Mouse (Mus musculus) liver, postnatal 0 days (tissue): ENCODE data around the gene Lmo1. TPM values are rescaled to one million over a fixed set of nuclear protein-coding genes. Genes with fewer than 3 reads are reported as not detected.

Experiments used
- ATAC-seq: fragments of 200-750 bp; cut with Nextera tagmentation; 2 replicates; pipeline ENCODE4 v1.8.0; 2017; ENCODE audit warnings: mild to moderate bottlenecking, moderate library complexity
- DNase-seq: peaks from one replicate; pipeline ENCODE4 v3.0.0-alpha.2; 2016
- H3K27ac ChIP-seq: fragments of 300-500 bp; sonication (generic); 2 replicates; pipeline ENCODE4 v1.5.1; 2014; ENCODE audit warnings: antibody characterized with exemption, moderate library complexity, mild to moderate bottlenecking, low read depth
- H3K27me3 ChIP-seq: fragments of 300-500 bp; sonication (generic); 2 replicates; pipeline ENCODE4 v1.6.1; 2014; ENCODE audit warnings: low read length, control low read depth, mixed read lengths; ENCODE audit not compliant: insufficient read depth
- H3K36me3 ChIP-seq: fragments of 300-500 bp; sonication (generic); replicated peaks from 2 replicates; pipeline ENCODE4 v1.6.1; 2014; ENCODE audit warnings: mild to moderate bottlenecking, control low read depth, low read length, moderate library complexity, mixed read lengths; ENCODE audit not compliant: insufficient read depth
- H3K4me1 ChIP-seq: fragments of 300-500 bp; sonication (generic); 2 replicates; pipeline ENCODE4 v1.6.1; 2014; ENCODE audit warnings: antibody characterized with exemption, mild to moderate bottlenecking, control low read depth; ENCODE audit not compliant: insufficient read depth
- H3K4me2 ChIP-seq: fragments of 300-500 bp; sonication (generic); 2 replicates; pipeline ENCODE4 v1.6.1; 2014; ENCODE audit warnings: low read depth, mild to moderate bottlenecking, low read length, moderate library complexity, mixed read lengths
- H3K4me3 ChIP-seq: fragments of 300-500 bp; sonication (generic); 2 replicates; pipeline ENCODE4 v1.5.1; 2014; ENCODE audit warnings: low read depth, low read length
- H3K9ac ChIP-seq: fragments of 300-500 bp; sonication (generic); replicated peaks from 2 replicates; pipeline ENCODE4 v1.6.1; 2014; ENCODE audit warnings: mild to moderate bottlenecking, moderate library complexity
- H3K9me3 ChIP-seq: fragments of 300-500 bp; sonication (generic); 2 replicates; pipeline ENCODE4 v1.6.1; 2016; ENCODE audit warnings: mild to moderate bottlenecking, control low read depth, low read length, mixed read lengths
- CTCF ChIP-seq: sonication (generic); IDR thresholded peaks from 2 replicates; pipeline ENCODE4 v1.5.1; 2016; ENCODE audit warnings: antibody characterized with exemption, low read depth
- EP300 ChIP-seq: IDR thresholded peaks from 2 replicates; pipeline ENCODE4 v1.6.1; 2016; ENCODE audit warnings: antibody characterized with exemption, low read depth, mild to moderate bottlenecking
- WGBS: fragments of 180-500 bp; shearing (Covaris S2); extraction: QIAGEN DNeasy Blood & Tissue Kit; methylation state at CpG from one replicate; pipeline ENCODE4 v1.1.7; 2014; ENCODE audit not compliant: insufficient replicate concordance; 5-methylcytosine and 5-hydroxymethylcytosine counted together
- polyA plus RNA-seq: library from polyadenylated mRNA; unstranded; fragments of >200 nt; fragmentation: Nextera tagmentation; extraction: Ambion mirVana; gene quantifications from 2 replicates; pipeline ENCODE4 v1.2.1, GENCODE M21; 2015

Lmo1 gene
- polyA plus RNA-seq, 1 experiment from 2014 or later: 1.8 TPM

DNA sequence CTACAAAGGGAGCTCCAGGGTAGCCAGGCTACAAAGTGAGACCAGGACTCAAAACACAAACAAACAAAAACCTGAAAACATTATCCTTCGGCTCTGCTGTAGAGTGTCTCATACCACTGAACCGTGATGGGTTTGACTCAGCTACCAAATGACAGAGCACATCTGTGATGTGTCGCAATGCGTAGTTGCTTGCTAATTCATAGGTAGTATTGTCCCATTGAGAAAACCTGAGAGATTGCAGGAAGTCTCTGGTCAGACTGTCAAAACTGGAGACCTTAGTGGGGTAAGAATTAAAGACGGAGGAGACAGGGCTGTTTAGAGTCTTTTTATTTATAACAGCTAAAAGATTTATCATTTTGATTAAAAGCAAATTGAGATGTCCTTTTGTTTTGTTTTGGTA is 10.6 kb upstream of the Lmo1 start:
- Histone ChIP-seq H3K36me3 (no peaks in the 10 kb centered on the region), H3K4me3 (no peak overlapping the region), H3K9ac (no peak overlapping the region), H3K4me2 (no peak overlapping the region), H3K27ac (no peak overlapping the region), H3K9me3 (no peaks in the 10 kb centered on the region), H3K4me1 (no peaks in the 10 kb centered on the region), H3K27me3 (no peaks in the 10 kb centered on the region)
- ATAC-seq (no peak), DNase-seq (no peak)
- no peak for TF ChIP-seq EP300
- TF ChIP-seq CTCF: no peak
- 63% methylated on average over 5 of the region's 5 CpGs for WGBS

DNA sequence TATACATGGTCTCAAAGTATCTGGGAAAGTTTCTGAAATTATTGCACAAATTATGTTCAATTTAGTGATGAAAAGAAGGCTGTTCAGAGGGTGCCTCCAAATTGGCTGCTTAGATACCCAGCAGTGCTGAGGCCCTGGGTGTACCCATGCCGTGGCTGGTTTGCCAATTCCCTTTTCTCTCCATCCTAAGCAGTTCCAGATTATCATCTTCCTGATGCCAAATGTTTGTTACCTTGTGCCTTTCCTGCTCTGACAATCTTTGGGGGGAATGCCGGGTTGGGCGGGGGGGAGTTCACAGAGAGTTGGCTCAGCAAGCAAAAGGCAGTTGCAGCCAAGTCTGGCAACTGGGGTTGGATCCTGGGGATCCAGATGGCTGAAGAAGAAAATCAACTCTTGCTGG is 1.7 kb upstream of the Lmo1 start:
- whole genome bisulfite sequencing: 70% methylated on average over 3 of the region's 3 CpGs
- H3K36me3 ChIP-seq: no peaks in the 10 kb centered on the region
- no peak overlapping the region for H3K9ac ChIP-seq
- ATAC-seq: no peak
- H3K27me3 ChIP-seq: peaks cover 35% of the 10 kb centered on the region
- no peak for TF ChIP-seq EP300
- TF ChIP-seq CTCF: no peak
- H3K9me3 ChIP-seq: no peaks in the 10 kb centered on the region
- H3K4me2 ChIP-seq: no peak overlapping the region
- H3K4me3 ChIP-seq: no peak overlapping the region
- no peak for DNase-seq
- no peak overlapping the region for H3K27ac ChIP-seq
- no peaks in the 10 kb centered on the region for H3K4me1 ChIP-seq

DNA sequence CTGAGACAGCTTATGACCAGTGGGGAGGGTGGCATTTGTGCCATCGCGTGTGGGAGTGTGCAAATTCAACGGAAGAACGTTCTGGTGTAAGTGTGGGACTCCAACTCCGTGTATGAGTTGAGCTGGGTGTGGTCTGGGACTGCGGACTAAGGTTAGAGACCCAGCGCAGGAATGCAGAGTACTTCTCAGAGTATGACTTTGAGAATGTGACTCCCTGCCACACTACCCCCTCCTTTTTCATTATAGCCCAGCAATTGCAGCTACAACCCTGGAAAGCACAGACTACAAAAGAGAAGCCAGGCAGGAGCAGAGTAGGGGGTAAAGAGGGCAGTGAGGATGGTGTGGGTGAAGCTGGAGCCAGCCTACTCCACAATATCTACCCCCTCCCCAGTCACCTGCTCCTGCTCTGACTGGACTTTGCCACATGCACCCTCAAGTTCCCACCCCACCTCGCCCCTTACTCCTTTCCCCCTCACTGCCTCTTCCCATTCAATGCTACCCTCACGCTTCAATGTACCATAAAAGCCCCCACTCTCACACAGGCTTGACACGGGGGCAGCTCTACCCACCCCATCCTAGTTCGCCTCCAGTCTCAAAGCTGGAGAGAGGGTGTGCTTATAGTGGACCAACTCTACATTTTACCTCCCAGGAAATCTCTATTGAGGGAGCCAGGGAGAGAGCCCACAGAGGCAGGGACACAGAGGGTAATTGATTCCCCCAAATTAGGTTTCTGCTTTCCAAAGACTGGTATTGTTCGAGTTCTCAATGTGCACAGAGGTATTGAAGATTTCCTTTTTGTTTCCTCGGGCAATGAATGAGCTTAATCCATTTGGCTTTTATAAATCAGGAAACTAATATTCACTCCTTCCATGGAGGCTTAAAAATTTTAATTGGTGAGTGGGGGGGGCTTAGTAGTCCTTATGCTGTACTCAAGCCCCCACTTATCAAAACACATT is 941 bp upstream of the Lmo1 start:
- H3K27me3 ChIP-seq: peaks cover 40% of the 10 kb centered on the region
- 0 out of 2 replicates have a peak overlapping the region, but pooled peaks have one; percentile 40 for H3K4me3 ChIP-seq
- H3K9me3 ChIP-seq: no peaks in the 10 kb centered on the region
- H3K4me1 ChIP-seq: no peaks in the 10 kb centered on the region
- H3K27ac ChIP-seq: no peak overlapping the region
- no peaks in the 10 kb centered on the region for H3K36me3 ChIP-seq
- H3K9ac ChIP-seq: no peak overlapping the region
- H3K4me2 ChIP-seq: peak overlapping the region; percentile 74; the same call in 1 of the 2 replicates
- ATAC-seq (no peak), DNase-seq (no peak)
- 31% methylated on average over 13 of the region's 13 CpGs for WGBS
- TF ChIP-seq CTCF: no peak
- no peak for TF ChIP-seq EP300

- DNase-seq (peak; percentile 39), ATAC-seq (no peak)
- Histone ChIP-seq H3K4me2 (peak overlapping the region; percentile 74), H3K9me3 (no peaks in the 10 kb centered on the region), H3K27ac (no peak overlapping the region), H3K4me3 (peak overlapping the region; percentile 40), H3K27me3 (peaks cover 52% of the 10 kb centered on the region), H3K36me3 (no peaks in the 10 kb centered on the region), H3K9ac (no peak overlapping the region), H3K4me1 (no peaks in the 10 kb centered on the region)
- WGBS: 4% methylated on average over 31 of the region's 31 CpGs
- TF ChIP-seq CTCF: no peak
- TF ChIP-seq EP300: no peak
These were observed 564 bp downstream of the Lmo1 start for GRCm38 (mm10) chr7:109174337-109174948.

DNA sequence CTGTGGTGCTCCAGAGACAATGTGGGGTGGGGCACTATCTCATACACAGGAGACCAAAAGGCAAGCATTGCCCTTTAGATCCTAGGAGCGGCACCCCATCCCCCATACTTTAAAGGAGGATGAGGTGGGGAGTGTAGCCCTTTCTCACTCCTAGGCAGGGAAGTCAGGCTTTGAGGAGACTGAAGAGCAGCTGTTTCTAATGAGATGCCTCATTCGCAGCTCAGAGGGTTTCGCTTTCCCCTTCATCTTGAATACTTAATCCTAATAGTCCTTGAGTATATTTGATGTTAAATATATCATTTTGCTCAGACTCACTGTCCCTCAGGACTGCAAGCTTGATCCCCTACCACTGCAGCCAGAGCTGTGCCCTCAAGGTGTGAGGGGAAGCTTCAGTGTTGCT is 3.1 kb downstream of the Lmo1 start:
- WGBS: 69% methylated on average over 3 of the region's 3 CpGs
- Histone ChIP-seq H3K27ac (no peak overlapping the region), H3K36me3 (no peaks in the 10 kb centered on the region), H3K4me3 (no peak overlapping the region), H3K4me2 (no peak overlapping the region), H3K27me3 (peaks cover 68% of the 10 kb centered on the region), H3K9me3 (no peaks in the 10 kb centered on the region), H3K9ac (no peak overlapping the region), H3K4me1 (no peaks in the 10 kb centered on the region)
- ATAC-seq (no peak), DNase-seq (no peak)
- no peak for TF ChIP-seq EP300
- TF ChIP-seq CTCF: no peak

DNA sequence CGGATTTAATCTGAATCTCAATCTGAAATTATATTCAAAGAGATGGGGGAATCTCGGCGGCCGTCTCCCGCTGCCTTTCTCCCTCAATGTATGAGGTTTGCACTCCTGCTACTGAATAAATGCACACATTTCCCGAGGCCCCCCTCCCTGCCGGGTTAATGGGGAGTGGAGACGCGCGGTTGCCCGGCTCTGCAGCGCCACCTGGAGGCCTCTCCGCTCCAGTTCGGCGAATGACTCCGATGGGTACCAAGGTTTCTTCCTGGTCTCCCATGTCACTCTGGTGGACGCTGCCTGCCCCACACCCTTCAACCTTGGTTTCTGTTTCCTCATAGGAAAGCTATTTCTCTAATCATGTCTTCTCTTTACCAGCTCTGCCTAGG is 4.6 kb downstream of the Lmo1 start:
- Histone ChIP-seq H3K27me3 (peaks cover 57% of the 10 kb centered on the region), H3K4me2 (peak overlapping the region; percentile 64), H3K4me3 (no peak overlapping the region), H3K36me3 (no peaks in the 10 kb centered on the region), H3K9me3 (no peaks in the 10 kb centered on the region), H3K4me1 (no peaks in the 10 kb centered on the region), H3K9ac (no peak overlapping the region), H3K27ac (no peak overlapping the region)
- TF ChIP-seq CTCF (peak; percentile 88), EP300 (no peak)
- DNase-seq (peak; percentile 79), ATAC-seq (no peak)
- 2% methylated on average over 17 of the region's 17 CpGs for WGBS
